Mouse (Mus musculus): Measurements from ENCODE around the gene Slc2a5. TPM values are rescaled to one million over a fixed set of nuclear protein-coding genes. Genes with fewer than 3 reads are reported as not detected.

Slc2a5 gene
- polyA plus RNA-seq, 1 experiment: 177 TPM

DNA sequence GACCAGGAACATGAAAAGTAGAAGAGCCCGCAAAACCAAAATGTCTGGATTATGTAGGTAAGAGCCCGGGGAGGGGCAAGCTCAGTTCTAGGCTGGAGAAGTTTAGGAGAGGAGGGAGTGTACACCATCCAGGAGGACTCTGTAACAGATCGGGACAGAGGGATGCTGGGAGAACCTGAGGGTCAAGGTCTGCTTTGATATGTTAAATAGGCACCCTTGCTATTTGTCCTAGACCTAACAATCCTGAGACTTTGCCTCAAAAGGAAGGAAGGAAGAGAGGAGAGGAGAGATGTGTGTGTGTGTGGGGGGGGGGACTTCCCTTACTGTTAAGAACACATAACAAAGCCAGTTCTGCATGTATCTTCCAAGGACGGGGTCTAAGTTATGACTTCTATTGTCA lies 36.2 kb downstream of the Slc2a5 start:
- TF ChIP-seq CTCF (IDR thresholded peaks at IDR 0.05; ENCODE audit: extremely low read depth, insufficient read length, insufficient replicate concordance, low read depth, low read length): no peak
- TF ChIP-seq POLR2A (IDR thresholded peaks at IDR 0.05; ENCODE audit: low read depth, low read length): no peak
- peaks cover 27% of the 10 kb centered on the region for H3K4me1 ChIP-seq (ENCODE audit: control insufficient read depth, insufficient read depth, insufficient read length, low read length)
- H3K27ac ChIP-seq (ENCODE audit: insufficient read depth, low read depth, low read length): peak overlapping the region; percentile 32; the same call in 1 of the 2 replicates
- 69% methylated on average over 4 of the region's 4 CpGs for WGBS
- no peaks in the 10 kb centered on the region for H3K27me3 ChIP-seq (ENCODE audit: control insufficient read depth, insufficient read depth, low read length)
- H3K4me3 ChIP-seq (ENCODE audit: low read depth, low read length): no peak overlapping the region
- H3K36me3 ChIP-seq (ENCODE audit: control insufficient read depth, insufficient read depth, low read length): no peaks in the 10 kb centered on the region

DNA sequence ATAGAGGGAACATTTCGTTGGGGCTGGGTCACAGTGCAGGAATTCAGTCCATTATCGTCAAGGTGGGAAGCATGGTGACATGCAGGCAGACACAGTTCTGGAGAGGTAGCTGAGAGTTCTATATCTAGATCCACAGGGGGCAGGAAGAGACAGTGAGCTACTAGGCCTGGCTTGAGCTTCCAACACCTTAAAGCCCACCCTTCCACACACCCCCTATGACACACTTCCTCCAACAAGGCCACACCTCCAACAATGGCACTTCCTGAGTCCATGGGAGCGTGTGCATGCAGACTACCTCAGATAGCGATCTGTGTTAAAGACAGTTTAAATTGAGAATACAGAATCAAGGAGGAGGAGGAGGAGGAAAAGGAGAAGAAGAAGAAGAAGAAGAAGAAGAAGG lies 36.6 kb downstream of the Slc2a5 start:
- no peak overlapping the region for H3K4me3 ChIP-seq (ENCODE audit: low read depth, low read length)
- H3K27me3 ChIP-seq (ENCODE audit: control insufficient read depth, insufficient read depth, low read length): no peaks in the 10 kb centered on the region
- peaks cover 28% of the 10 kb centered on the region for H3K4me1 ChIP-seq (ENCODE audit: control insufficient read depth, insufficient read depth, insufficient read length, low read length)
- no peak for TF ChIP-seq POLR2A (IDR thresholded peaks at IDR 0.05; ENCODE audit: low read depth, low read length)
- TF ChIP-seq CTCF (IDR thresholded peaks at IDR 0.05; ENCODE audit: extremely low read depth, insufficient read length, insufficient replicate concordance, low read depth, low read length): no peak
- 75% methylated on average over 4 of the region's 4 CpGs for WGBS
- H3K36me3 ChIP-seq (ENCODE audit: control insufficient read depth, insufficient read depth, low read length): no peaks in the 10 kb centered on the region
- peak overlapping the region; percentile 32; the same call in 1 of the 2 replicates for H3K27ac ChIP-seq (ENCODE audit: insufficient read depth, low read depth, low read length)

DNA sequence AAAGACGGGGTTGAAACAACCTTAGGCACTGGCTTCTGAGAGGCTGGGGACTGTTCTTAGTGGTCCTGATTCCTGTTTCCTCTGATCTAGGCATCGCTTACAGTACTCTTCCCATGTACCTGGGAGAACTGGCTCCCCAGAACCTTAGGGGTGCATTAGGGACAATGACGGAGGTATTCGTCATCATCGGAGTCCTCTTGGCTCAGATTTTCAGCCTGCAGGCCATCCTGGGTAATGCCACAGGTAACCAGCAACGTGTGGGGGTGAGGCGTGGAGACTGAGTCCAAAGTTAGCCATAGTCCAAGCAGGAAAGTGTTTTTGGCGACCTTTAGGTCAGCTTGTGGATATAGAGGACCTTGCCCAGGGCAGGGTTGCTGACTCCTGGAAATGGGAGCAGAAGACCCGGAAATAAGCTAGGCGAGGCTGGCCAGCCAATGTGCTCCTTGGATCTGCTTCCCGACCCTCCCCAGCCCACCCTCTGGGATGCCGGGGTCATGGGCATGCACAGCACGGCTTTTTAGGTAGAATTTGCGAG lies 38.3 kb downstream of the Slc2a5 start:
- Histone ChIP-seq H3K4me3 (ENCODE audit: low read depth, low read length) (no peak overlapping the region), H3K27me3 (ENCODE audit: control insufficient read depth, insufficient read depth, low read length) (no peaks in the 10 kb centered on the region), H3K27ac (ENCODE audit: insufficient read depth, low read depth, low read length) (peak overlapping the region; percentile 77), H3K4me1 (ENCODE audit: control insufficient read depth, insufficient read depth, insufficient read length, low read length) (peaks cover 26% of the 10 kb centered on the region), H3K36me3 (ENCODE audit: control insufficient read depth, insufficient read depth, low read length) (no peaks in the 10 kb centered on the region)
- no peak for TF ChIP-seq CTCF (IDR thresholded peaks at IDR 0.05; ENCODE audit: extremely low read depth, insufficient read length, insufficient replicate concordance, low read depth, low read length)
- no peak for TF ChIP-seq POLR2A (IDR thresholded peaks at IDR 0.05; ENCODE audit: low read depth, low read length)
- 59% methylated on average over 14 of the region's 14 CpGs for WGBS

DNA sequence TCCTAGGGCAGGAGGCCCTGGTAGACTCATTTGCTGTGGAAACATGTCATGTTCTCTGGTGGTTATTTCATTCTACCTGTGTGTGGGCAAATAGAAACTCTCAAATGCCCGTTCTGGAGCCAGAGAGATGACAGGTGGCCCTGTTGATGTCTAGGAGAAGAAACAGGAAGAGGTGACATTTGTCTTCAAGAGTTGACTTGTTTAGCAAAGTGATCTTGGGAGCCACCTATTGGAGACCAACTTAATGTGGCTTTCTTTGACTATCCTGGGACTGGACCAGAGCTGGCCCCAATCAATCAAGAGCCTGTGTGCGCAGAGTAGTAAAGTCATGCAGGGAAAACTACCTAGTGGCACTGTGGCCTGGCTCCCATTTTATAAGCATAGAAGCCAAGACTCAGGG lies 40.4 kb downstream of the Slc2a5 start:
- WGBS: 51% methylated on average over 2 of the region's 2 CpGs
- Histone ChIP-seq H3K4me3 (ENCODE audit: low read depth, low read length) (no peak overlapping the region), H3K27ac (ENCODE audit: insufficient read depth, low read depth, low read length) (no peak overlapping the region), H3K36me3 (ENCODE audit: control insufficient read depth, insufficient read depth, low read length) (0 out of 2 replicates have a peak, but pooled peaks cover 1% of the 10 kb centered on the region), H3K27me3 (ENCODE audit: control insufficient read depth, insufficient read depth, low read length) (no peaks in the 10 kb centered on the region), H3K4me1 (ENCODE audit: control insufficient read depth, insufficient read depth, insufficient read length, low read length) (peaks cover 26% of the 10 kb centered on the region)
- TF ChIP-seq POLR2A (IDR thresholded peaks at IDR 0.05; ENCODE audit: low read depth, low read length) (no peak), CTCF (IDR thresholded peaks at IDR 0.05; ENCODE audit: extremely low read depth, insufficient read length, insufficient replicate concordance, low read depth, low read length) (no peak)

DNA sequence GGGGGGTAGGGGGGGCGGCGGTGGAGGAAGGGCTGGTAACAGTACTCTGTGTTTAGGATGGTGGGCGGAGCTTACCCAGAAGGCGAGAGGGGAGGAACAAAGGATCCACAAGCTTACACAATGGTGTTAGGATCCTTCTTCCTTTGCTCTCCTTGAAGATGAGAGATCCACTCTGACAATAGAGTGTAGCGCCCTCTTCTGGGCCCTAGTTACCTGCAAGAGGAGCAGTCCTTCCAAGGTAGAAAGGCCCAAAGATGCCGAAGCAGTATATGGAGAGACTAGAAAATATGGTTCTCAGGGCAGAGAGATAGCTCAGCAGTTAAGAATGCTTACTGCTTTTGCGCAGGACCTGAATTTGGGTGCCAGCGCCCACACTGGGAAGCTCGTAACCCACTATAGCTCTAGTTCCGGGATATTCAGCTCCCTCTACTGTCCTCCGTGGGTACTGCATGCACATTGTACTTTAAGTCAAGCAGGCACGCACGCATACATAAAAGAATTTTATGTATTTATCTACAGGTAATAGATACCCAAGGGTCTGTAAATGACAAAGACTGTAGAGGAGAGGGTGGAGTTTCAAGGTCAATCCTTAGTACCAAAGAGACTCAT lies 43.6 kb downstream of the Slc2a5 start:
- TF ChIP-seq CTCF (IDR thresholded peaks at IDR 0.05; ENCODE audit: extremely low read depth, insufficient read length, insufficient replicate concordance, low read depth, low read length) (peak; percentile 63; the same call in 1 of the 2 replicates), POLR2A (IDR thresholded peaks at IDR 0.05; ENCODE audit: low read depth, low read length) (no peak)
- Histone ChIP-seq H3K27me3 (ENCODE audit: control insufficient read depth, insufficient read depth, low read length) (no peaks in the 10 kb centered on the region), H3K27ac (ENCODE audit: insufficient read depth, low read depth, low read length) (no peak overlapping the region), H3K4me1 (ENCODE audit: control insufficient read depth, insufficient read depth, insufficient read length, low read length) (peaks cover 13% of the 10 kb centered on the region), H3K4me3 (ENCODE audit: low read depth, low read length) (no peak overlapping the region), H3K36me3 (ENCODE audit: control insufficient read depth, insufficient read depth, low read length) (0 out of 2 replicates have a peak, but pooled peaks cover 1% of the 10 kb centered on the region)
- 78% methylated on average over 13 of the region's 13 CpGs for WGBS

DNA sequence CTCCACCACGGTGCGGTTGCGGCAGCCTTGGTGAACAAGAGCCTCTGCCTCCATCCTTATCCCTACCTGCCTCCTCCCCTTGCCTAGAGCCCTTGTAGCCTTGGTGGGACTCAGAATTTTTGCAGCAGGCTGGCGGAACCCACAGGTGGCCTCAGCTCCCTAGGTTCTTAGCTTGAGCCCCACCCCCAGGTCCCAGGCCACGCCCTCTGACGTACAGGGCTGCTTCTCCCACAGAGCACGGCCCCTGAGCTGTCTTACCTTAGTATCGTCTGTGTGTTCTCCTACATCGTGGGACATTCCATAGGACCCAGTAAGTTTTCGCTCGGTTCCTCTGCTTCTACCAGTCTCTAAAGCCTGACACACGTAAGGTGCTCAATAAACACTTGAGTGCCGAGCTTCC lies 45.8 kb downstream of the Slc2a5 start:
- 34% methylated on average over 13 of the region's 13 CpGs for WGBS
- 0 out of 2 replicates have a peak, but pooled peaks cover 1% of the 10 kb centered on the region for H3K36me3 ChIP-seq (ENCODE audit: control insufficient read depth, insufficient read depth, low read length)
- no peaks in the 10 kb centered on the region for H3K27me3 ChIP-seq (ENCODE audit: control insufficient read depth, insufficient read depth, low read length)
- H3K4me3 ChIP-seq (ENCODE audit: low read depth, low read length): 0 out of 2 replicates have a peak overlapping the region, but pooled peaks have one; percentile 15
- H3K4me1 ChIP-seq (ENCODE audit: control insufficient read depth, insufficient read depth, insufficient read length, low read length): peaks cover 4% of the 10 kb centered on the region; the same call in 1 of the 2 replicates
- TF ChIP-seq POLR2A (IDR thresholded peaks at IDR 0.05; ENCODE audit: low read depth, low read length) (no peak), CTCF (IDR thresholded peaks at IDR 0.05; ENCODE audit: extremely low read depth, insufficient read length, insufficient replicate concordance, low read depth, low read length) (no peak)
- no peak overlapping the region for H3K27ac ChIP-seq (ENCODE audit: insufficient read depth, low read depth, low read length)

DNA sequence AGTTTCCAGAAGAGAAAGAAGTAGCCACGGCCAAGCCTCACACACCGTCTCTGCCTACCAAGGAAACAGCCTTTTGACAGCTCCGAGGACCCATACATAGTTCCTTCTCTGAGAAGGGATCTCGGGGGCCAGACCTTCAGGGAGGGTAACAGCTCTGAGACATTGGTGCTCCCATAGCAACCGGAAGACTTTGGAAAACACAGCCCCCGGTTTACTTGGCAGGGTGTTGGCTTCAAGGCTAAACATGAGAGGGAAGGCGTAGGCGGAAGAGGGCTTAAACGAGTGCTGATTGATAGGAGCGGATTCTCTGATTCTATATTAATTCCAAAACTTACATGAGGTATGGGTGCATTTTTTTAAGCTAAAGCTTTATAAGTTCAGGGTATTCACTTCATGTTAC lies 49.3 kb downstream of the Slc2a5 start:
- H3K27ac ChIP-seq (ENCODE audit: insufficient read depth, low read depth, low read length): no peak overlapping the region
- no peaks in the 10 kb centered on the region for H3K4me1 ChIP-seq (ENCODE audit: control insufficient read depth, insufficient read depth, insufficient read length, low read length)
- no peaks in the 10 kb centered on the region for H3K27me3 ChIP-seq (ENCODE audit: control insufficient read depth, insufficient read depth, low read length)
- no peaks in the 10 kb centered on the region for H3K36me3 ChIP-seq (ENCODE audit: control insufficient read depth, insufficient read depth, low read length)
- no peak for TF ChIP-seq CTCF (IDR thresholded peaks at IDR 0.05; ENCODE audit: extremely low read depth, insufficient read length, insufficient replicate concordance, low read depth, low read length)
- TF ChIP-seq POLR2A (IDR thresholded peaks at IDR 0.05; ENCODE audit: low read depth, low read length): no peak
- WGBS: 62% methylated on average over 10 of the region's 10 CpGs
- no peak overlapping the region for H3K4me3 ChIP-seq (ENCODE audit: low read depth, low read length)
